Mouse (Mus musculus) MN1 (cell line): ENCODE measurements around the gene Rpgrip1.
A peak's percentile ranks its signal among the peaks of the same experiment; 100 is the strongest.
"Not testable (repeated sequence)": the region's sequence is repeated elsewhere in the genome, so short reads cannot be mapped to it uniquely, and the experiment has no call there.

ENCODE experiments used
- DNase-seq: peaks from one replicate; pipeline ENCODE4 v3.0.0-alpha.2; 2016; ENCODE audit warnings: low spot score

Rpgrip1 gene

DNA sequence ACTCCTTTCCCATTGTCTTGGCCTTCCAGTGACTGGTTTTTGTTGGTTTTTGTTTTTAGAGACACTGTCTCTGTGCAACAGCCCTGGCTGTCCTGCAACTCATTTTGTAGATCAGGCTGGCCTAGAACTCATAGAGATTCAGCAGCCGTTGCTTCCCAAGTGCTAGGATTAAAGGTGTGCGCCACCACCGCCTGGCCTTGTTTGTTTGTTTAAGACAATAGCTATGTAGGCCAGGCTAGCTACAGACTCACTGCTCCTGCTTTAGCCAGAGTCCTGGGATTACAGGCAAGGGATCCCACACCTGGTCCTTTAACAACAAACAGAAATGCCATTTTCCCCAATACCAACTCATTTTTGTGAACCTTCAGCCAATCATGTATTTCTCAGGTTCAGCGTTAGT is at the start of gene Rpgrip1:
Gene Rpgrip1, plus strand, starts transcription at position 359 of the 400 bp plus-strand sequence.
- no peak for DNase-seq

DNA sequence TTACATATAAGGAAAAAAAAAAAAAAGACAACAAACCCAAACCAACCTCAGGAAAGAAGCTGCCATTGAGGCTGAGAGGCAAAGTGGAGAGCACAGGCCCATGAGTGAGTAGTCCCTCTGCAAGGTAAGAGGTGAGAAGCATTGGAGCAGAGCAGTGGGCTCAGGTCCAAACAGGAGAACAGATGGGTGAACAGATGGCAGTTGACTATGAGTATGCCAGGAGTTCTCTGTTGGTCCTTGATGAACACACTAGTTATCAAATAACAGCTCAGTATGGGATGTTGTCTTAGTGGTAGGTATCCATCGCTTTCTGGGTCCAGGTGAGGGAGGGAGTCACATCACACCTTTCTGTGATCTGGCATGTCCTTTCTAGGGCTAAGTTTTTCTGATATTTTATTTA is 49.7 kb upstream of the Rpgrip1 start:
- no peak for DNase-seq

DNA sequence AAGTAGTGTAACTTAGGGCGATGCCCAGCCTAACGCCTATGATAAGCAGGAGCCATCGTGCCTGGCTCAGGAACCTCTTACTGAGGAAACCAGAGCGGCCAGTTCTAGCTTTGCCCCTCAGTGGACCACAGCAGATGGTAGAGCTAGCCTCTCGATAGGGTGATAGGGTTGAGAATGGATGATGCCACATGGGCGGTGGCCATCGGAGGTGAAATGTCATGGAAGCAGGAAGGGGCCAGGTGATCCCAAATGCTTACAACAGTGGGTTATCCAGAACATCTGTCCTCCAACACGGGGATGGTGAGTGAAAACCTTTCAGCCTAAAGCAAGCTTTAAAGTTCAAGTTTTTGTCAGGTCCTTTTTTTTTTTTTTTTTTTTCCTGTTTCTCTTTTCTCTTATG is 48.7 kb upstream of the Rpgrip1 start:
- DNase-seq: no peak

DNA sequence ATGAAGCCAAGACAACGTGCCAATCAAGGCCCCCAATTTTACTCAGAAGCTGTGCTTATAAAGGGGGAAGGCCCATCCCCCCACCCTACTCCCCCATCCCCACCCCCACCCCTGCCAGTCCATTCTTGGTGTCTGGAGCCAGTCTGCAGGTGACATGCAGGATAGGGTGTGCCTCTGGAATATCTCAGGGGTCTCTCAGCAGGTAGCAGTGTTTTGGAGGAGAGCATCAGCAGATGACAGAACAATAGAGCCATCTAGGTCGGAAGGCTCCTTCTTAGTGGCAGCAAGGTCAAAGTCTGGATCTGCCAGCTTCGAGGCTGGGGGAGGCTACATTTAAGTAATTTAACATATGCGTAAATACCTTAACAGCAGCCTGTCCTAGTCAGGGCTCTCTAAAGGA is 44.4 kb upstream of the Rpgrip1 start:
- no peak for DNase-seq

DNA sequence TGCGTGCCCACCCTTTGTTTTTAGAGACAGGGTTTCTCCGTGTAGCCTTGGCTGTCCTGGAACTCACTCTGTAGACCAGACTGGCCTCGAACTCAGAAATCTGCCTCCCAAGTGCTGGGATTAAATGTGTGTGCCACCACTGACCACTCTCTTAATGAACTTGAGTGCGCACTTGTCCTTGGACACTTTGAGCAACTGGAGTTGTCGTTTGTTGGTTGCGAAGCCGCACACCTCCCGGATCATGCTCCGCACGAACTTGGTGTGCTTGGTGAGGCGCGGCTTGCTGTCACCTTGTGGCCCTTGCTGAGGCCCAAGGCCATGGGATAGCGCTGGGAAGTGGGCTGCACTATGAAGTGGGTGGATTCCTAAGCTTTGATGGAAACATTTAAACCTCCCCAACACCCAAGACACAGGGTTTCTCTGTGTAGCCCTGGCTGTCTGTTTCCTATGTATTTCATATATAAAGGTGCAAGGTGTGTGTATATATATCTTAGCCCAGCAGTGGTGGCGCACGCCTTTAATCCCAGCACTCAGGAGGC is 38.8 kb upstream of the Rpgrip1 start:
- no peak for DNase-seq

DNA sequence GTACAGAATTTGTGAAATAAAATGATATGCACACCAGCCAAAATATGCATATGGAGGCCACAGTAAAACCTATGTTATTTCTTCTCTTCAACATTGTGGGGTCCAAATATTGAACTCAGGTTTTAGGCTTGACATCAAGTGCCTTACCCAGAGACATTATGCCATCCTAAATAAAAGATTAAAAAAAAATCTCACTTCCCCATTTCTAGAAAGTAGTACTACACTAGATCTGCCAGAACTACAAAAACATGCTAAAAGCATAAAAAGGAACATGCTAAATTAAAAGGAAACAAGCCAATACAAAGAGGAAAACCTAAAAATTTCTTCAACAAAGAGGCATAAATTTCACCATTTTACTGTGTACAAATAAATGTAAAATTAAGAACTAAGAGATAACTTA is 27.4 kb upstream of the Rpgrip1 start:
- DNase-seq: no peak

DNA sequence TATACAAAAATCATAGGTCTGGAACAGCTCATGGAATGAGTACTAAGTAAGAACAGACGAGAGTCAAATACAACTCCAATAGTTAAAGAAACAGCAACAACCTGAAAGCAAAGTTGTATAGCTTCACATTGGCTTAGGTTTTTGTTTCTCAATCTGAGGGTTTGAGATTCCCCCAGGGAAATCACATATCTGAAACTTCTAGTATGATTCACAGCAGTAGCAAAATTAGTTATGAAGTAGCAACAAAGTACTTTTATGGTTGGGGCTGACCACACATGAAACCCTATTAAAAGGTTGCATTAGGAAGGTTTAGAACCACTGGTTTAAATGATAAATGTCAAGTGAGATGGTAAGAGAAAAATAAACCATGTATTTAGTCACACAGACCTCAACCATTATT is 16.0 kb upstream of the Rpgrip1 start:
- no peak for DNase-seq

DNA sequence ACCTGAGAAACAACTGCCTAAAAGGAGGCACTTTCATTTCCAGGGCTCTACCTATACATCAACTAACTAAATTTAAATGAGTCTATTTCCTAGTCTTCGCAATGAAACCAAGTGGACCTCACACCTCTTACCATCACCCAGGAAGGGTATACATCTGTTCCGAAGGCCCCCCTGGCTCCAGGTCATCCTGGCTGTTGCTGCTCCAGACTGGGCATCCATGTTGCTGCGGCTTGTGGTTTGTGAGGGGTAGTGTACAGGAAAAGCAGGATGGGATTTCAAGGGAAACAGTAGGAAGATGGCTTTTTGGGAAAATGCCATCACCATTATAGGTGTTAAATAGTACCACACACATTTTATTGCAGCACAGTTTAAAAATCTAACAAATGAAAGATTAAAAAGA is 13.3 kb upstream of the Rpgrip1 start:
- not testable (repeated sequence) for DNase-seq

DNA sequence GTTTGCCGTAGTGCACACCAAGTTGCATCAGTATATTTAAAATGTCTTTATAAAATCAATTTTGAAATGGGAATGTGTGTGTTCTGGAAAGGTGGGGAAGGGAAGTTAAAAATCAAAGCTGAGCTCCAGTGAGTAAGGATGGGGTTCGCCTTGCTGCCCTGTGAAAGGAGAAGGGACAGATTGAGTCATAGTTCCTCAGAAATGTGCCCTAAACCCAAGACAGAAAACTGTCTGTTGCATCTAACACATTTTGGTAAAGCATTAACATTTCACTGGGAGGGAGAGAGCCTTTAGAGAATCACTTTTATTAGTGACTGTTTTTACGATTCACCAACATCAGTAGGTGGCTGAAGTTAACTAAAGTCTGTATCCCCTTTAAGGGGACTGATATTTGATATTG is 12.1 kb upstream of the Rpgrip1 start:
- DNase-seq: not testable (repeated sequence)

DNA sequence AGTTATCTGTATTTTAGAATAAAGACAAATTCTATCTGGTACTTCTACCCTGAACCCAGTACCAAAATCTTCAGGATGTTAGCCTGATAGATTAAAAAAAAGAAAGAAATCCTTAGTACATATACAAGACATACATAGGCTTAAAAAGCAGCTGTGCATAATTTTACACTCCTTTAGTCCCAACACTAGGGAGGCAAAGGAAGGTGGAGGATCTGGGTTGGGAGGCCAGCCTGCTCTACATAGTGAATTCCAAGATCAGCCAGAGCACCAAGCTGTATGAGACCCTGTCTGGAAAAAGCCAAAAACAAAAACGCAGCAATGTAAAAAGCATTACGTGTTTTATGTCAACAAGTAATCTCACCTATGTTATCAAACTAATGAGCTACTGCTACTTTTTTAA is 10.9 kb upstream of the Rpgrip1 start:
- DNase-seq: no peak

DNA sequence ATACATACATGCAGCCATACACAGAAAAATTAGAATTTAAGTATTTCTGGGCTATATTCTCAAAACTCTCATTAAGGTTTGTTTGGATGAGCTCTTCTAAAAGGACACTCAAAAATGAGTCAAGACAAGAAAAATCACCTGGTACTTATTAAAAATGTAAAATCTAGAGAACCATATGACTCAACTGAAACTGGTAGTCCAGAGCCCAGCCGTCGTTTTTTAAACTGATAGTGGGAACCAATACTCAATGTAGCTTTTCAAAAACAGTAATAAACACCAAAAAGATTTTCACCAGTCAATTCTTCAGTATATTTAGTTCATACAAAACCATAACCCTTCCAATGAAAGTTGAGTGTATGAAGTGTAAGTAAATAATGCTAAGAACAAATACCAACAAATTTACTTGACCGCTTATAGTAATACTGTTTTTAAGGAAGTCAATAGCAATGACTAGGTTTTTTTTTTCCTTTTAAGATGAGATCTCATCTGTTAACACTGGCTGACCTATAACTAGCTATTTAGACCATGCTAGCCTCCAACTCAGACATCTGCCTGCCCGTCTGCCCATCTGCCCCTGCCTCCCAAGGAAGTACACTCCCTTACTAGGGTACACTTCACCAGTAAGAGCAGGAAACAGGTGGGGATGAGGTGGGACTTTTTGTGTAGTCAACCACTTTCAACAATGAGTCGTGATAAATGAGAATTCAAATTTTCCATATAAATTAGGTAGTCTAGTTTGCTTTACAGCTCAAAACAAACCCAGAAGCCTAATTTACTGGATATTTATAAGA is 10.1 kb upstream of the Rpgrip1 start:
- DNase-seq: no peak

DNA sequence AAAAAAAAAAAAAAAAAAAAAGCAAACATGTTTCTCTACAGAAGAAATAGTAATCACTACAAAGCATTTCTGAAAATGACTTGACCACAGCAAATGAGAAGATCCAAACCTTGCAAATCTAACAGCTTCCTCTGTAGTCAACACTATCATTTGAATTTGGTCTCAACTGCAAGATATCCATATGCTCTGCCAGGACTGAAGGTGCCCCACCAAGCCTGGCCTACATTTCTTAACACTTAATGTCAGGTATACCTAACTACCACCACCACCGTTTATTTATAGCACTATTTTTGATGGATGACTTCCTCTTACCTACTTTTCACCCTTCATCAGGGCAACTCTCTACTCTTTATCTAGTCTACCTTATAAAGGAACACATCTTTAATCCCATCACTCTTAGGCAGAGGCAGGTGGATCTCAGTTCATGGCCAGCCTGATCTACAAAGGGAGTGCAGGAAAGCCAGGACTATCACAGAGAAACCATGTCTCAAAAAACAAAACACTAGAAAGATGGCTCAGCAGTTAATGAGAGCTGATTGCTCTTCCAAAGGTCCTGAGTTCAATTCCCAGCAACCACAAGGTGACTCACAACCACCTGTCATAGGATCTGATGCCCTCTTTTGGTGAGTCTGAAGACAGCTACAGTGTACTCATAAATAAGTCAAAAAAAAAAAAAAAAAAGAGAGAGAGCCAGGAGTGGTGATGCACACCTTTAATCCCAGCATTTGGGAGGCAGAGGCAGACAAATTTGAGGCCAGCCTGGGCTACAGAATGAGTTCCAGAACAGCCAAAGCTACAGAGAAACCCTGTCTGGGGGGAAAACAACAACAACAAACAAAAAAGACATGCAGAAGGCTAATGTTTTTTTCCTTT is 9.0 kb upstream of the Rpgrip1 start:
- DNase-seq: no peak

DNA sequence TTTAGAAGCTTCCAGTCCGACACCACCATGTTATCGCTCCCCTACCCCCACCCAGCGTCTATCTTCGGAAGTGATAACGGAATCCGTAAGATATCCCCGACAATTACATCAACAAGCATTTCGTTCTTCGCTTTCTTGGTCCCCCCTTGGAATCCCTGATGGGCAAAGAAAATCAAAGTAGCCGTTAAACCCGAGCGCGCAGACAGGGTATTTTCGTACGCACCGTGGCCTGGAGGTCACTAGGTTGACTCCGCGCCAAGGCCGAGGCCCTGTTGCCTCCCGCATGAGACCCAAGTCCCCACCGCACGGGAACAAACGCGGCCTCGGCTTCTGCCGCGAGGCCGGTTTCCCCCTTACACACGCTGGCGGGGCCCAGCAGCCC is 7.0 kb upstream of the Rpgrip1 start:
- DNase-seq: peak; percentile 61

DNA sequence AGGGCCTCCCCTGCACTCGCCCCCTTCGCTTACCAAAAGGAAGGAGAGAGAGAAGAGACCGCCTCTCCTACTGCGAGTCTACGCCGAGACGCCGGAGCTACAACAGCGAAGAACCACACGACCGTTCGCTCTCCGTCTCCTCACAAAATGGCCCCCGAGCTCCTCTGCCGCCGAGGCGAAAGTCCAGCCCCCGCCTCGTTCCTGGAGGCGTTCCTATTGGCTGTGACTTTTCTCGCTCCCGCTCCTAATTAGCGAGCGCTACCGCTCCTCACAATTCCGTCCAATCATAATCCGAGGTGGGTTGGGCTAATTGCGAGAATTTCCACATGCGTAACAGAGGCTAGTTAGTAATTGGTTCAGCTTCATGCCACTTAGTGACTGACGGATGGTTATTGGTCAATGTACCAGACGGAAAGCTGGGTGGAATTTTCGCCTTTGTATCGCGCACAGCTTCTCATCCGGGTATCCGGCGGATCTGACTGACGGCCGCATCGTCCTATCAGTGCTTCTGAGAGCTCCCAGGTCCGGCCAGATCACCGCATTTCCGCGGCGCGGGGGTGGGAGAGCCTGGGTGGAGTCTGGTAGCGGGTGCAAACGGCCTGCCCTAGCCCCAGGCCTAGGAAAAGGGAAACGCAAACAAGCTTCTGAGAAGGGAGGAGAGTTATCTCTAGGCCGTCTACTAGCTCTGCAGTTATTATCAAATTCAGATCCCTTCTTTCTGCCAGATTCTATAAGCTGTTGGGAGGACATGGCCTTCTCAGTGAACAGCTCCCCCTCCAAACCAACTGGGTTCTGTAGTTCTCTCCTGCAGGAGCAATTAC is 6.4 kb upstream of the Rpgrip1 start, which contains the start of gene Hnrnpc:
Gene Hnrnpc, minus strand, starts transcription at position 173 of the 821 bp plus-strand sequence.
- peak; percentile 100 for DNase-seq

DNA sequence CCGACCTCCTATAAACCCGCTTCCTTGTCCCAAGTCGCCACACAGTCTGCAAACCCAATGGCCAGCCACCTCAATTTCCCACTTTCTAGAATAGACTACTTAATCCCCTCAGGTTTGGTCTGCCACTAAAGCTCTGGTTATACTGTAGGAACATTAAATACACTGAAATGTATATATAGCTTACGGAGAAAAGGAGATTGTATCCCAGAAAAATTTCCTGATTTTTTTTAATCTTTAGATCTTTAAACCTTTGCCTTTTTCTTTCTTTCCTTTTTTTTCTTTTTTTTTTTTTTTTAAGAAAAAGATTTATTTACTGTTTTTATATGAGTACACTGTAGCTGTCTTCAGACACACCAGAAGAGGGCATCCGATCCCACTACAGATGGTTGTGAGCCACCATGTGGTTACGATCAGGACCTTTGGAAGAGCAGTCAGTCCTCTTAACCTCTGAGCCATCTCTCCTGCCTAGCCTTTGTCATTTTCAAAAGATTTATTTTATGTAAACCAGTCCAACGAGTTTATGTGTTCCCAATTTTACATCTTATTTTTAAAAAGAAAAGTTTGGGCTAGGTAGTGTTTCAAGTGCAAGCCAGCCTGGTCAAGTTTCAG is 5.7 kb upstream of the Rpgrip1 start:
- DNase-seq: no peak

DNA sequence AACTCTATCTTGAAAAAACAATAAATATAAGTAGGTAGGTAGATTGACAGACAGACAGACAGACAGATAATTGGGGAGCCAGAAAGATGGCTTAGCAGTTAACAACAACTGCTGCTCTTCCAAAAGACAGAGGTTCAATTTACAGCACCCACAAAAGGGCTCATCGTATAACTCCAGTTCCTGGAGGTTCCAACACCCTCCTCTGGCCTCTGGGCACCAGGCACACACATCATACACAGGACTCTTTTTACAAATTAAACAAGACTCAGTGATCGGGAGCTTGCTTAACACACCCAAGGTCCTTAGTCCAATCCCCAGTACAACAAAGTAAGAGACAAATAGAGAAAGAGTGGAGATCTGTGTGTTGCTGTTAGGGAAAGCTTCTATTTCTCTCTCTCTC is 5.2 kb upstream of the Rpgrip1 start:
- no peak for DNase-seq

DNA sequence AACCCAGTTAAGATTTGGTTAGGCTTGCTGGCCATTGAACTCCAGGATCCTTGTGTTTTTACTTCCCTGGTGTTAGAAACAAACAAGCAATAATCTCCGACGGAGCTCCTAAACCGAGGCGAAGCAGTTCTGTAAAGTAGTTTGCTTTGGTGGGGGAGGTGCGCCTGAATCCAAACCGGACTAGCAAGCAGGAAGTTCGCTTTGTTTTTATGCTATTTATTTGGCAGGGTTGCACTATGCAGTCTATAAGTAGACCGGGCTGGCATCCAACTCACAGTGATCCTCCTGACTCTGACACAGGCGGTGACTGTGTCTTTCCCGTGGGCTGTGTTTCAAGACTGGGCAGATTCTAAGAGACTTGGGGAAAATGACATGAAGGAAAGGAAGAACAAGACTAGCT is 3.8 kb upstream of the Rpgrip1 start:
- DNase-seq: peak; percentile 60

DNA sequence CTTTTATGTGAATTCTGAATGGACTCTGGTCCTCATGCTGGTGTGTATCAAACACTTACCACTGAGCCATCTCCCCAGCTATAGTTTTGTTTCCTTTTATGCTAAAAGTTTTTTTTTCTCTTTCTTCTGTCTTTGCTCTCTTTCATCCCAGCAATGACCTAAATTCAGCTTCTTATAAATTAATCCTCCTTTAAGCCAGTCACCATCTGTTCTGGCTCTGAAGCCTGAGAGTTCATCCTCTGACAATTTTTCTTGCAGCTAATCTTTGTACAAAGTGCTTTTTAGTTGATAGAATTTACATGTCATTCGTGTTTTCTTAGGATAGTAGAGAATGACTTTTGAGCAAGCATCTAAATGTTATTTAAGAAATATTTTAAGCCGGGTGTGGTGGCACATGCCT is 2.5 kb upstream of the Rpgrip1 start:
- DNase-seq: no peak

DNA sequence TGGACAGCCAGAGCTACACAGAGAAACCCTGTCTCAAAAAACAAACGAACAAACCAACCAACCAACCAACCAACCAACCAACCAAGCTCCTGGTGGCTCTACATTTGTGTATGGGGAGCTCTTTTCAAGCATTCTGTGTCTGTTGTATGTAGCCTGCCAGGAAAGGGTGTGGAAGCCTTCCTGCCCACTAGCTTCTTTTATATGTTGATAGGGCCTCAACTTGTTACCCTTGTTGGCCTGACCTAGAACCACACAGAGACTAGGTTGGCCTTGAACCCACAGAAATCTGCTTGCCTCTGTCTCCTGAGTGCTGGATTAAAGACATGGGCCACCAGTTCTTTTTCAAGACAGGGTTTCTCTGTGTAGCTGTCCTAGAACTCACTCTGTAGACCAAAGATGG is 3.6 kb downstream of the Rpgrip1 start:
- no peak for DNase-seq

DNA sequence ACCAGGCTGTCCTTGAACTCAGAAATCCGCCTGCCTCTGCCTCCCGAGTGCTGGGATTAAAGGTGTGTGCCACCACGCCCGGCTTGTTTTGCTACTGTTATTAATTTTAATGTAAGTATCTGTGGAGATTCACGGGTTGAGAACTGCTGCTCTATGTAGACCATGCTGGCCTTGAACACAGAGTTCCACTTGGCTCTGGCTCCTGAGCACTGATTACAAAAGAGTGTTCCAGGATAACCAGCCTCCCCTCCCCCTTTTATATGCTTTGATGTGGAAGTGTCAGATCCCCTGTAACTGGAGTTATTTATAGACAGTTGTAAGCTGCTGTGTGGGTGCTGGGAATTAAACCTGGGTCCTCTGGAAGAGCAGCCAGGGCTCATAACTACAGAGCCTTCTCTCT is 6.7 kb downstream of the Rpgrip1 start:
- no peak for DNase-seq

DNA sequence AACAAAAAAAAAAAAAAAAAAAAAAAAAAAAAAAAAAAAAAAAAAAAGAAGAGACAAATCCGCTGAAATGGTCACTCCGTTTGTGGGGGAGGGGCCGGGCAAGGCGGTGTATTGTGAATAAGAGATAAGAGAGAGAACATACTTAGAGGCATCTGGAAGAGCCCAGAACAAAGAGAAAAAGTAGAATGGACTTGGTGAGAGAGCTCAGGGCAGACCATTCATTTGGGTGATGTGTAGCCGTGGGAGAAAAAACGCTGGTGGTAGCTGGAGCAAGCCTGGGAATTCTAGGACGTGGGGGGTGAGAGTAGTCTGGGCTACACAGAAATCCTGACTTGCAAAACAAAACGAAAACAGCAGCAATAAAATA is 7.9 kb downstream of the Rpgrip1 start:
- peak; percentile 45 for DNase-seq
